Mouse (Mus musculus) embryonic facial prominence, embryonic 11.5 days (tissue): ENCODE measurements around the gene Osbp. TPM values are rescaled to one million over a fixed set of nuclear protein-coding genes. Genes with fewer than 3 reads are reported as not detected.
A peak's percentile ranks its signal among the peaks of the same experiment; 100 is the strongest.

Experiments used
- ATAC-seq: fragments of 200-750 bp; cut with Nextera tagmentation; replicated peaks from 2 replicates; pipeline ENCODE4 v1.8.0; 2017; ENCODE audit warnings: low read depth; ENCODE audit not compliant: insufficient number of reproducible peaks, low FRiP score, low TSS enrichment
- DNase-seq: peaks from one replicate; pipeline ENCODE4 v3.0.0-alpha.2; 2015; ENCODE audit warnings: low spot score
- H3K27ac ChIP-seq: fragments of 300-500 bp; sonication (generic); replicated peaks from 2 replicates; pipeline ENCODE4 v1.5.1; 2014; ENCODE audit warnings: mild to moderate bottlenecking, low read depth, low read length, control low read depth
- H3K27me3 ChIP-seq: fragments of 300-500 bp; sonication (generic); 2 replicates; pipeline ENCODE4 v1.6.1; 2014; ENCODE audit warnings: mild to moderate bottlenecking, low read length, moderate library complexity, mixed read lengths; ENCODE audit not compliant: control insufficient read depth, insufficient read depth
- H3K36me3 ChIP-seq: fragments of 300-500 bp; sonication (generic); replicated peaks from 2 replicates; pipeline ENCODE4 v1.6.1; 2014; ENCODE audit warnings: low read depth, mild to moderate bottlenecking, low read length, moderate library complexity, mixed read lengths; ENCODE audit not compliant: control insufficient read depth, insufficient read depth
- H3K4me1 ChIP-seq: fragments of 300-500 bp; sonication (generic); 2 replicates; pipeline ENCODE4 v1.6.1; 2014; ENCODE audit warnings: low read length, mixed read lengths; ENCODE audit not compliant: control insufficient read depth, insufficient read depth
- H3K4me2 ChIP-seq: fragments of 300-500 bp; sonication (generic); 2 replicates; pipeline ENCODE4 v1.6.1; 2014; ENCODE audit warnings: low read depth, mild to moderate bottlenecking, control low read depth, low read length, moderate library complexity
- H3K4me3 ChIP-seq: fragments of 300-500 bp; sonication (generic); 2 replicates; pipeline ENCODE4 v1.5.1; 2014; ENCODE audit warnings: low read depth, low read length, control low read depth
- H3K9ac ChIP-seq: fragments of 300-500 bp; sonication (generic); replicated peaks from 2 replicates; pipeline ENCODE4 v1.6.1; 2014; ENCODE audit warnings: mild to moderate bottlenecking, control low read depth, low read length
- H3K9me3 ChIP-seq: fragments of 300-500 bp; sonication (generic); replicated peaks from 2 replicates; pipeline ENCODE4 v1.6.1; 2016; ENCODE audit warnings: mild to moderate bottlenecking, low read length, inconsistent platforms, mixed read lengths; ENCODE audit not compliant: control insufficient read depth
- WGBS: fragments of 180-500 bp; shearing (Covaris S2); extraction: QIAGEN DNeasy Blood & Tissue Kit; methylation state at CpG from one replicate; pipeline ENCODE4 v1.1.7; 2014; 5-methylcytosine and 5-hydroxymethylcytosine counted together
- polyA plus RNA-seq: library from polyadenylated mRNA; unstranded; fragments of >200 nt; fragmentation: Nextera tagmentation; extraction: Ambion mirVana; gene quantifications from 2 replicates; pipeline ENCODE4 v1.2.1, GENCODE M21; 2014

Osbp gene
- polyA plus RNA-seq, 1 experiment from 2014 or later, result 7.2 TPM

DNA sequence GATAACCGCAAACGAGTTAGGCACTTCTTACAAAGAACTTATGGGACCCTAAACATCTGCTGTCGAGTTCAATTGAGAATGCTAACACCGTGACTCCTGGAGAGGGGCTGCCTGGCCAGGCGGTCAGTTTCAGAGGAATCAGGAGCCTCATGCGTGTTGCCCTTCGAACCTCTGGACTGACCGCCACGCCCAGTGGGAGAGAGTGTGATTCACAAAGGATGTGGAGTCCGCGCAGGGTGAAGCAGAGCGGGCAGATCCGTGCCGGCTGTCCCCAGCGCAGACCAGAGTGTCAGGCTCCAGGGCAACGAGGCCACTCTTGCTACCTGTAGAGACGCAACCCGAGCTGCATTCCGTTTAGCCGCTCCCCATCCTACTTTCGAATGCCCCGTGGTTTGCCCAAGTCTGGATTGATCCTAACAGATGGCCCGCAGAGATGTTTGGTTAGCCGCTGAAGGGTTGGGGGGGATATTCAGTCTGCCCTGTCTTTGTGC lies 44.6 kb downstream of the Osbp start:
- H3K27me3 ChIP-seq, result no peaks in the 10 kb centered on the region
- peak overlapping the region; percentile 46 for H3K4me2 ChIP-seq
- no peaks in the 10 kb centered on the region for H3K4me1 ChIP-seq
- ATAC-seq (peak; percentile 47), DNase-seq (peak; percentile 74)
- H3K4me3 ChIP-seq, result peak overlapping the region; percentile 57
- 0% methylated on average over 24 of the region's 24 CpGs for WGBS
- no peaks in the 10 kb centered on the region for H3K9me3 ChIP-seq
- peak overlapping the region; percentile 69 for H3K27ac ChIP-seq
- peak overlapping the region; percentile 74 for H3K9ac ChIP-seq
- H3K36me3 ChIP-seq, result no peaks in the 10 kb centered on the region

DNA sequence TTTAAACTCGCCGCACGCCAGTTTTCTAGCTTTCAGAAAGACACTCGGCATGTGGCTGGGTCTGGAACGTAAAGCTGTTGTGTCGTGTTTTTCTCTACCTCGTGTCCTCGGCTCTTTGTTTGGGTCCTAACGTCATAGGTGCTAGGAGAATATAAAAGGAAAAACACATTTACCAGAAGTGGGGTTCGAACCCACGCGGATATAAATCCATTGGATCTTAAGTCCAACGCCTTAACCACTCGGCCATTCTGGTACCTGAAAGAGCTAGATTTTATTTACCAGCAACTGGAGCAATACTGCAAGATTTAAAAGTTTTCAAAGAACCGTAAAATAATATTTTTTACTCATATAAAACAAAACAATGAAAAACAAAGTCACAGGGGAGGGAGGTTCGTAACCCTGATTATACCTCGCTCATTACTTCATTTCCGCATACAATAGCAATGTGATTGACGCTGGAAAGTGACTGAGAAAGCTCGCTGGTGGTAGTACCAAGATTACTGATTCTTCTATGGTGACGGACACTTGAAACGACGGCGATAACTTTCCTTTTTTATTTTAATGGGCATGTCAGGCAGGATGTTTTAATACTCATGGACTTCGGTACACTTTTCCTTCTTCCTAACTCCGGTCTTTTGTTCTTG lies 45.3 kb downstream of the Osbp start:
- DNase-seq, result peak; percentile 95
- H3K36me3 ChIP-seq, result no peaks in the 10 kb centered on the region

GRCm38 (mm10) chr19:12011560-12012556 lies 46.1 kb downstream of the Osbp start:
- peak overlapping the region; percentile 57 for H3K4me3 ChIP-seq
- peak; percentile 81 for ATAC-seq
- peak overlapping the region; percentile 28; the same call in 1 of the 2 replicates for H3K9ac ChIP-seq
- no peak overlapping the region; the same call in 1 of the 2 replicates for H3K27ac ChIP-seq
- H3K36me3 ChIP-seq, result no peaks in the 10 kb centered on the region
- no peaks in the 10 kb centered on the region for H3K27me3 ChIP-seq
- no peaks in the 10 kb centered on the region for H3K4me1 ChIP-seq
- no peaks in the 10 kb centered on the region for H3K9me3 ChIP-seq
- peak; percentile 95 for DNase-seq
- H3K4me2 ChIP-seq, result peak overlapping the region; percentile 13; the same call in 1 of the 2 replicates
- WGBS, result under 1% methylated on average over 49 of the region's 49 CpGs

More for the DNA sequence above, 45.3 kb downstream of the Osbp start:
- H3K4me2 ChIP-seq, result peak overlapping the region; percentile 46
- peak overlapping the region; percentile 57 for H3K4me3 ChIP-seq
- WGBS, result under 1% methylated on average over 26 of the region's 26 CpGs
- H3K27me3 ChIP-seq, result no peaks in the 10 kb centered on the region
- 0 out of 2 replicates have a peak, but pooled peaks have one; percentile 13 for ATAC-seq
- peak overlapping the region; percentile 59 for H3K27ac ChIP-seq
- peak overlapping the region; percentile 74 for H3K9ac ChIP-seq
- H3K9me3 ChIP-seq, result no peaks in the 10 kb centered on the region
- no peaks in the 10 kb centered on the region for H3K4me1 ChIP-seq

- no peaks in the 10 kb centered on the region for H3K9me3 ChIP-seq
- WGBS, result under 1% methylated on average over 10 of the region's 10 CpGs
- H3K4me3 ChIP-seq, result peak overlapping the region; percentile 57
- no peak for ATAC-seq
- H3K9ac ChIP-seq, result peak overlapping the region; percentile 32; the same call in 1 of the 2 replicates
- DNase-seq, result no peak
- peak overlapping the region; percentile 53 for H3K4me2 ChIP-seq
- no peaks in the 10 kb centered on the region for H3K36me3 ChIP-seq
- H3K27me3 ChIP-seq, result no peaks in the 10 kb centered on the region
- no peak overlapping the region for H3K27ac ChIP-seq
- no peaks in the 10 kb centered on the region for H3K4me1 ChIP-seq
These were observed 46.9 kb downstream of the Osbp start for GRCm38 (mm10) chr19:12012615-12013014.

- peak overlapping the region; percentile 53 for H3K4me2 ChIP-seq
- peak overlapping the region; percentile 32; the same call in 1 of the 2 replicates for H3K9ac ChIP-seq
- H3K9me3 ChIP-seq, result no peaks in the 10 kb centered on the region
- H3K4me1 ChIP-seq, result no peaks in the 10 kb centered on the region
- H3K36me3 ChIP-seq, result no peaks in the 10 kb centered on the region
- H3K27me3 ChIP-seq, result no peaks in the 10 kb centered on the region
- WGBS, result under 1% methylated on average over 12 of the region's 12 CpGs
- H3K4me3 ChIP-seq, result peak overlapping the region; percentile 57
- DNase-seq (peak; percentile 51), ATAC-seq (no peak)
- no peak overlapping the region for H3K27ac ChIP-seq
These were observed 47.5 kb downstream of the Osbp start for GRCm38 (mm10) chr19:12013228-12013627.

GRCm38 (mm10) chr19:12015708-12016107 lies 50.0 kb downstream of the Osbp start:
- no peaks in the 10 kb centered on the region for H3K9me3 ChIP-seq
- no peaks in the 10 kb centered on the region for H3K4me1 ChIP-seq
- DNase-seq, result no peak
- WGBS, result 63% methylated on average over 8 of the region's 8 CpGs
- no peak for ATAC-seq
- H3K36me3 ChIP-seq, result no peaks in the 10 kb centered on the region
- no peak overlapping the region for H3K4me3 ChIP-seq
- H3K27ac ChIP-seq, result no peak overlapping the region
- H3K9ac ChIP-seq, result no peak overlapping the region
- no peak overlapping the region for H3K4me2 ChIP-seq
- no peaks in the 10 kb centered on the region for H3K27me3 ChIP-seq

DNA sequence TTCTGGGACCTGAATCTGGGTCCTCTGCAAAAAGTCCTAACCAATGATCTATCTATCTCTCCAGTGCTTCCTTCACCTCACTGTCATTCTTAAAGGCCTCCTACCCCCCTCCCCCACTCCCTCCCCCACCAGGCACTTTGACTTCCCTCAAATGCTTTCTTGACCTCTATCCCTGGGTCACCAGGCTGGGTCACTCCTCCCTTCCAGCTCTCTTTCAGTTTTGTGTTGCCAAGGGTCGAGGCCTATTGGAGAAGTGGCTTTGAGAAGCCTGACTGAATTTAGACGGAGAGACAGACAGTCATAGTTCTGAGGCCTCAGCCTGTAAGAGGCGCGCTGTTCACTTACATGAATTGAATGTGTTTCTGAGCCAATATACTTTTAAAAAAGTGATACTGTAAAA lies 50.5 kb downstream of the Osbp start:
- H3K36me3 ChIP-seq, result no peaks in the 10 kb centered on the region
- no peaks in the 10 kb centered on the region for H3K4me1 ChIP-seq
- no peak for DNase-seq
- no peaks in the 10 kb centered on the region for H3K9me3 ChIP-seq
- H3K27me3 ChIP-seq, result no peaks in the 10 kb centered on the region
- no peak overlapping the region for H3K27ac ChIP-seq
- no peak overlapping the region for H3K4me2 ChIP-seq
- WGBS, result 69% methylated on average over 4 of the region's 4 CpGs
- no peak overlapping the region for H3K9ac ChIP-seq
- H3K4me3 ChIP-seq, result no peak overlapping the region
- no peak for ATAC-seq
